Mouse (Mus musculus) fat pad, adult 2 months (tissue): Measurements from ENCODE around the gene Polk.
A peak's percentile ranks its signal among the peaks of the same experiment; 100 is the strongest.

Experiments
- DNase-seq: peaks from one replicate; pipeline ENCODE4 v3.0.0-alpha.2; 2011; ENCODE audit warnings: low read depth, low spot score; ENCODE audit errors: extremely low read depth

The Polk gene

GRCm38 (mm10) chr13:96468678-96469077, 73.7 kb downstream of the Polk start:
- no peak for DNase-seq

- DNase-seq = no peak
These were observed 77.1 kb downstream of the Polk start for GRCm38 (mm10) chr13:96465315-96465714.

- DNase-seq = no peak
These were observed 79.7 kb downstream of the Polk start for GRCm38 (mm10) chr13:96462644-96463043.

DNA sequence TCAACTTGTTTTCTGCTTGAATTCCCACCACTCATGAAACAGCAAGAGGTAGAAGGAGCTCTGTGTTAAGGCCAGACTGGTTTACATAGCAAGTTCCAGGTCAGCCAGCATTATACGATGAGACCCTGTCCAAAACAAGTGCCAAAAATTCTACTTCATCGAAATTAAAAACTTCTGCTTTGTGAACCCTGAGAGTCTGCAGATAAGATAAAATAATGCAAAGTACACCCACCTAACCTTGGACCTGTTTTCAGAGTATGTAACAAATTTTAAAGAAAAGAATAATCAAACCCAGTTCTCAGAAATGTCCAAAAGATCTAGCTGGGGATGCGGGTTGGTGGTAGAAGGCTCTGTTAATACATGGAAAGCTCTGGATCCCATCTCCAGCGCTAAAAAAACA, 83.8 kb downstream of the Polk start:
- DNase-seq = no peak

GRCm38 (mm10) chr13:96458018-96458417, 84.4 kb downstream of the Polk start:
- no peak for DNase-seq

- DNase-seq = no peak
These were observed 84.8 kb downstream of the Polk start for GRCm38 (mm10) chr13:96457566-96457965.

GRCm38 (mm10) chr13:96454288-96454687, 88.1 kb downstream of the Polk start:
- no peak for DNase-seq

GRCm38 (mm10) chr13:96452621-96453020, 89.8 kb downstream of the Polk start:
- DNase-seq = no peak

DNA sequence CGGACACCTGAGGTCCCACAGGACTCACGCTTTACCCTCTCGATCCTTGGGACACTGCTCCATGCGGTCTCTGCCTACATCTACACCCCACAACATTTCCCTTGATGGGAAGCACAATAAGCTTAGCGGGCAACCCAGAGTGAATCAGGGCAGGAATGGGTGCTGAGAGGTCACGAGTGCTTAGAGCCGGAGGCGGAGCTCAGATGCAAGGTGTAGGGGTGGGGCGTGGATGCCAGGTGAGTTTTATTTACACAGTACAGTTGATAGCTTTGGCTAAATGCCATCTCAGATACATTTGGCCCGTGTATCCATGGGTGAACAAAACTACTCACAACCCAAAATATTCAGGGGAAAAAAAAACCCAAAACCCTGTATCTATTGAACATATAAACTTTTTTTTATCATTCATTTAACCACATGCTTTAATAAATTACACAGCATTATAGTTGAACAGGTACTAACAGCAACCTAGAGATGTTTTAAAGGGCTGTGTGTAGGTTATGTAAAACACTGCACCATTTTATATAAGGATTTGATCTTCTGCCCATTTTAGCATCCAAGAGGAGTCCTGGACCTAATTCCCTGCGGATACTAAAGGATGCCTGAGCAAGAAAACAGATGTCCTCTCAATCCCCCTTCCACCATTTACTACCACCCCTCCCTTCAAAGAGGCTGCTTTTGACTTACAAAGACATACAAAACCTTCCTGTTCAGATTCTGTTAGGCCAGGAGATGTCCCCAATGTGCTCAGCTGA, 90.8 kb downstream of the Polk start:
- DNase-seq = no peak

- no peak for DNase-seq
These were observed 91.5 kb downstream of the Polk start for GRCm38 (mm10) chr13:96450869-96451268.

DNA sequence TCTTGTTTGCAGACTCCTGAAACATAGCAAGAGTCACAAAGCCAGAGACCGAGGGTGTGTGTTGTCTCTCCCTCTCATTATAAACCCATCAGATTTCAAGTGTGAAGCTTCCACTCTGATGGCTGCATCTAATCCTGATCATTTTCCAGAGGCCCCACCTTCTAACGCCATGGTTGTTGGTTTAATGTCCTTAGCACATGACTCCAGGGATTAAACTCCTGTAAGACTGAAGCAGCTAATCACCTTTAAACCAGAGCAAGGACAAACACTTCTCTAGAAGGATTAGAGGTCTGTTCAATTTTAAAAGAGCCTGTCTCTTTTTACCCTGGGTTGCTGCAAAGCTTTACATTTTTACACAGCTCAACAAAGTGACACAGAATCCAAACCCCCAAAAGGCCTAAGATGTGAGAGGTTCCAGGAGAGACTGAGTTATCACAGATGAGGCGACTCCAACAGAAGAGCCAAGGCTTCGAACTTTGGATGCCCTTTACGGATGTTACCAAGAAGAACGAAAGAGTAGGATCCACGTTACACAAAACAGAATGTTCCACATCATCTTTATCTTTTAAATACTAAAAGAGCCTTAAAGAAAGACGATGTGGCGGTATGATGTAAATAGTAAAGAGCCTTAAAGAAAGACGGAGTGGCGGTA, 92.0 kb downstream of the Polk start:
- no peak for DNase-seq

GRCm38 (mm10) chr13:96440436-96440835, 101.9 kb downstream of the Polk start:
- DNase-seq = no peak

DNA sequence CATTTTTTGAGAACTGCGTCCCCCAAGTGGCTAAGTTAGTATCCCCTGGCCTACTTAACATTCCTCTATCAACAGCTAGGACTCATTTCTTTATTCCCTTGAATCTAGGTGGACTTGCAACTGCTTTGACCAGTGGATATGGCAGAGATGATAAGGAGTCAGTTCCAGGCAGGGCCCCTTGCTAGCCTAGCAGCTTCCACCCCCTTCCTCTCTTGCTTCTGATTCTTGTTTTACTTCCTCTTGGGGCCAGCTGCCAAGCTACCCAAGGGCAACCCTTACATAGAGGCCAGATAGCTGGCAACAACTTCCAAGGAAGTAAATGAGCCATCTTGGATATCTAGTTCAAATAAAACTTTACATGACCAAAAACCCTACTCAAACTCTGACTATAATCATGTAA, 105.5 kb downstream of the Polk start:
- no peak for DNase-seq

GRCm38 (mm10) chr13:96435793-96436192, 106.6 kb downstream of the Polk start:
- DNase-seq = no peak

- no peak for DNase-seq
These were observed 107.5 kb downstream of the Polk start for GRCm38 (mm10) chr13:96434899-96435331.

GRCm38 (mm10) chr13:96433648-96434190, 108.7 kb downstream of the Polk start:
- DNase-seq = no peak

DNA sequence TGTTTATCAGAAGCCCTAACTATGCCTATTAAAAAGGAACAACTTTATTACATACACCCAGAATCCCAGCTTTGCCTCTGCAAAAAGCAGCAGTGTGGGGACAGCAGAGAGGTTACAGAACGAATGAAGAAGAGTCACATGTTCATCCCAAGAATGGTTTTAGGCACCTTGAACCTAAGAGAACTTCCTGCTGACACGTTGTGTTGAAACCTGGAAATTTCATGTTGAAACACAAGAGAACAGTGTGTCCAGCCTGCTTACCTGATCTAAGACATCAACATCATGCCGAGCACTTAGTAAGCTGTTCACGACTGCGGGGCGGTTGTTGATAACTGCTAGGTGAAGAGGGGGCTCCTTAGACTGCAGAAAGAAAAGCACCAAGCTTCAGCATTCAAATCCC, 109.3 kb downstream of the Polk start:
- peak; percentile 74 for DNase-seq

DNA sequence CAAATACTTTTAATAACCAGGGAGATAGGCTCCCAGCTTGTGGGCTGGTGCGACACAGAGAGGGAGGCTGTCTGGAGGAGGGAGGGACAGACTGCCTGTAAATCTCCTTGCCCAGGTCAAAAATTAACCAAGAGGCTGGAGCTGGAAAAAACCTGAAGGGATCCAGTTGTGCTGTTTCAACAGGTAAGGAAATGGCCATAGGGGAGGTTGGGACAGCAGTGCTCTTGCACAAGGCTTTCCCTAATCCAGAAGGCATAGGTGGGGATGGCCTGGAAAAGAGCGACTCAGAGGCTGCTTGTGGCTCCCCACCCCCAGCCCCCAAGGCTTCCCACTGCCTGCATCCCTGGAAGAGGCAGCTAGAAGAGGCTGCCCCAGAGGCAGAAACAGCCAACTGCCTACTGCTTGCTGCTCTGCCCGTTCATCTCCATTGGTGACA, 110.0 kb downstream of the Polk start:
- peak; percentile 95 for DNase-seq

GRCm38 (mm10) chr13:96431595-96432156, 110.7 kb downstream of the Polk start:
- DNase-seq = no peak
